Mouse (Mus musculus) thymus, postnatal 36 days (tissue): ENCODE results near the gene Ptprc.

Experiments used
- DNase-seq, 2 experiments: peaks; one replicate each; pipeline ENCODE4 v3.0.0; 2022; ENCODE audit warnings: mixed read lengths in 2 of 2

Ptprc gene

GRCm38 (mm10) chr1:138037484-138037883 lies 138.0 kb downstream of the Ptprc start:
- DNase-seq: no peak

GRCm38 (mm10) chr1:138029649-138030048 lies 145.9 kb downstream of the Ptprc start:
- DNase-seq: no peak

GRCm38 (mm10) chr1:138025298-138025697 lies 150.2 kb downstream of the Ptprc start:
- DNase-seq: no peak

- DNase-seq: no peak
These were observed 151.9 kb downstream of the Ptprc start for GRCm38 (mm10) chr1:138023601-138024000.

GRCm38 (mm10) chr1:138022918-138023295 lies 152.6 kb downstream of the Ptprc start:
- DNase-seq: no peak

GRCm38 (mm10) chr1:138021962-138022917 lies 153.3 kb downstream of the Ptprc start:
- DNase-seq: no peak
